In the genomic region with DNA sequence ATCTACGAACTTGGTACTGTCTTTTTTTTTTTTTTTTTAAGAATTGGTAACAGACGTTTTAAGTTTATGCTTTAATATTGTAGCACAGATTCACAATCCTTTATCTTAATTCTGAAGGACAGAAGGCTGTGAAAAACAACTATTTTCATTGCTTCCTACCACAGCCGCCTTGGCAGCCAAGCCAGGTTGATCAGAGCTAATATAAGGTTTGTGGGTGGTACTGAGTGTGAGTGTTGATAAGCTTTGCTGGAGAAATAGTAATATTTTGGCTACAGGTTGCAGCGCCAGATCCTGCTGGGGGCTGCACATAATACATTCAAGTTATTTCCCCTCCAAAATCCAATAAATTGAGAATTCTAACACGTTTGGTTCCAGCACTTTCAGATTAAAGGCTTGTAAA, we compare ENCODE assay signal across 8 mouse cellular contexts. TPM values are rescaled to one million over a fixed set of nuclear protein-coding genes. Genes with fewer than 3 reads are reported as not detected.
A peak's percentile ranks its signal among the peaks of the same experiment; 100 is the strongest.
DNase-seq lines count a peak whose midpoint lies in the region; ATAC-seq lines count a peak whose summit lies in the region.

No protein-coding gene starts in this region.

- H3K27me3 ChIP-seq in heart, embryonic 16.5 days (ENCODE audit: control insufficient read depth, insufficient read depth, low read length) = no peaks in the 10 kb centered on the region
- no peaks in the 10 kb centered on the region for H3K27me3 ChIP-seq in hindbrain, embryonic 15.5 days
- H3K27me3 ChIP-seq in midbrain, embryonic 13.5 days = peaks cover 20% of the 10 kb centered on the region

- peak overlapping the region; percentile 66 for H3K9ac ChIP-seq in heart, embryonic 16.5 days (ENCODE audit: low read length)
- H3K9ac ChIP-seq in hindbrain, embryonic 15.5 days = peak overlapping the region; percentile 9; the same call in 1 of the 2 replicates
- H3K9ac ChIP-seq in midbrain, embryonic 13.5 days (replicated peaks) = peak overlapping the region; percentile 54; the same call in 1 of the 2 replicates

- H3K9me3 ChIP-seq in heart, embryonic 16.5 days (replicated peaks; ENCODE audit: control insufficient read depth, low read length) = no peaks in the 10 kb centered on the region
- no peaks in the 10 kb centered on the region for H3K9me3 ChIP-seq in hindbrain, embryonic 15.5 days
- no peaks in the 10 kb centered on the region for H3K9me3 ChIP-seq in midbrain, embryonic 13.5 days

- no peak overlapping the region for H3K27ac ChIP-seq in heart, embryonic 16.5 days (ENCODE audit: low read length)
- no peak overlapping the region for H3K27ac ChIP-seq in hindbrain, embryonic 15.5 days (replicated peaks)
- H3K27ac ChIP-seq in midbrain, embryonic 13.5 days = no peak overlapping the region

- 34% methylated on average over 5 of the region's 5 CpGs for WGBS in heart, embryonic 16.5 days
- WGBS in hindbrain, embryonic 15.5 days = 62% methylated on average over 5 of the region's 5 CpGs
- 67% methylated on average over 5 of the region's 5 CpGs for WGBS in midbrain, embryonic 13.5 days

- DNase-seq in heart, adult 9 months (ENCODE audit: low spot score in 2 of 2) = no peak
- DNase-seq in c-Kit-negative CD71-positive TER-119-positive erythroid progenitor cells, embryonic 14.5 days (ENCODE audit: low read depth, low spot score) = peak; percentile 12
- no peak for DNase-seq in adrenal gland, postnatal 36 days
- no peak for DNase-seq in gastrocnemius, adult 18-20 months (ENCODE audit: low spot score)

- H3K36me3 ChIP-seq in heart, embryonic 16.5 days (ENCODE audit: control insufficient read depth, insufficient read depth) = peaks cover 18% of the 10 kb centered on the region
- peaks cover 21% of the 10 kb centered on the region for H3K36me3 ChIP-seq in hindbrain, embryonic 15.5 days
- H3K36me3 ChIP-seq in midbrain, embryonic 13.5 days = peaks cover 20% of the 10 kb centered on the region

- H3K4me2 ChIP-seq in heart, embryonic 16.5 days (ENCODE audit: low read depth, low read length) = peak overlapping the region; percentile 80
- H3K4me2 ChIP-seq in hindbrain, embryonic 15.5 days = peak overlapping the region; percentile 76
- H3K4me2 ChIP-seq in midbrain, embryonic 13.5 days (replicated peaks) = peak overlapping the region; percentile 62

- H3K4me3 ChIP-seq in heart, embryonic 16.5 days (ENCODE audit: low read length) = peak overlapping the region; percentile 54
- H3K4me3 ChIP-seq in hindbrain, embryonic 15.5 days = peak overlapping the region; percentile 73
- peak overlapping the region; percentile 96 for H3K4me3 ChIP-seq in midbrain, embryonic 13.5 days (replicated peaks)

- no peak for ATAC-seq in heart, embryonic 16.5 days (replicated peaks; ENCODE audit: extremely low read depth, insufficient read depth, low FRiP score)
- ATAC-seq in hindbrain, embryonic 15.5 days (ENCODE audit: low FRiP score, low read depth) = no peak
- ATAC-seq in midbrain, embryonic 13.5 days = no peak
- no peak for ATAC-seq in CD4-positive, CD25-positive, alpha-beta regulatory T cell, adult 4 months

- H3K4me1 ChIP-seq in heart, embryonic 16.5 days (ENCODE audit: control insufficient read depth, insufficient read depth, low read length) = peaks cover 37% of the 10 kb centered on the region
- H3K4me1 ChIP-seq in hindbrain, embryonic 15.5 days (replicated peaks) = peaks cover 23% of the 10 kb centered on the region
- H3K4me1 ChIP-seq in midbrain, embryonic 13.5 days (replicated peaks) = peaks cover 32% of the 10 kb centered on the region

RNA-seq across cellular contexts. Expression of gene Slf2, which starts 1.1 kb away (rescaled TPM):
- 30.9 and 35.5 TPM in 2 replicates for polyA plus RNA-seq in heart, embryonic 16.5 days (2015; fragmentation: Nextera tagmentation; extraction: Ambion mirVana)
- 28.3 and 29.3 TPM in 2 replicates for polyA plus RNA-seq in hindbrain, embryonic 15.5 days (2015; fragmentation: Nextera tagmentation; extraction: Ambion mirVana)
- polyA plus RNA-seq in midbrain, embryonic 13.5 days (2015; fragmentation: Nextera tagmentation; extraction: Ambion mirVana) = 30.0 and 30.2 TPM in 2 replicates
- 10 to 100 TPM; 23.0 to 23.7 TPM for total RNA-seq in adrenal gland, postnatal 36 days (2021)
- 10 to 100 TPM; 24.7 to 28.4 TPM for polyA plus RNA-seq in CD4-positive, CD25-positive, alpha-beta regulatory T cell, adult 4 months (2017; shearing (Covaris generic))
- 10 to 100 TPM; 10.5 to 11.5 TPM for total RNA-seq in gastrocnemius, adult 18-20 months (2021)

RNA-seq across cellular contexts. Expression of gene Sema4g, which starts 56.9 kb away (rescaled TPM):
- polyA plus RNA-seq in heart, embryonic 16.5 days (2015; fragmentation: Nextera tagmentation; extraction: Ambion mirVana) = 0.79 and 0.94 TPM in 2 replicates
- 17.3 and 18.9 TPM in 2 replicates for polyA plus RNA-seq in hindbrain, embryonic 15.5 days (2015; fragmentation: Nextera tagmentation; extraction: Ambion mirVana)
- 13.4 and 15.7 TPM in 2 replicates for polyA plus RNA-seq in midbrain, embryonic 13.5 days (2015; fragmentation: Nextera tagmentation; extraction: Ambion mirVana)
- total RNA-seq in adrenal gland, postnatal 36 days (2021) = 1 to 10 TPM; 4.2 to 5.6 TPM
- polyA plus RNA-seq in CD4-positive, CD25-positive, alpha-beta regulatory T cell, adult 4 months (2017; shearing (Covaris generic)) = under 1 TPM; 0.14 to 0.31 TPM
- under 1 TPM; 0.16 to 0.19 TPM for total RNA-seq in gastrocnemius, adult 18-20 months (2021)

Comparison
In these comparisons a context has a peak if more than half of its experiments do, and no peak if none do; other contexts are left out.
1. H3K9ac ChIP-seq: peak in every context shown above with its lines; median percentile 66 in heart, embryonic 16.5 days; 54 in midbrain, embryonic 13.5 days; 9 in hindbrain, embryonic 15.5 days.